Mouse (Mus musculus) hindbrain, embryonic 16.5 days (tissue): ENCODE measurements around the gene E030030I06Rik. TPM values are rescaled to one million over a fixed set of nuclear protein-coding genes. Genes with fewer than 3 reads are reported as not detected.
"Not testable (repeated sequence)": the region's sequence is repeated elsewhere in the genome, so short reads cannot be mapped to it uniquely, and the experiment has no call there.

ENCODE experiments used
- ATAC-seq: fragments of 200-750 bp; cut with Nextera tagmentation; 2 replicates; pipeline ENCODE4 v1.8.0; 2017; ENCODE audit warnings: moderate TSS enrichment, moderate library complexity
- H3K27ac ChIP-seq: fragments of 300-500 bp; sonication (generic); 2 replicates; pipeline ENCODE4 v1.5.1; 2014; ENCODE audit warnings: low read depth, mild to moderate bottlenecking, control low read depth, low read length, moderate library complexity
- H3K27me3 ChIP-seq: fragments of 300-500 bp; sonication (generic); replicated peaks from 2 replicates; pipeline ENCODE4 v1.6.1; 2014; ENCODE audit warnings: low read length; ENCODE audit not compliant: control insufficient read depth, insufficient read depth
- H3K36me3 ChIP-seq: fragments of 300-500 bp; sonication (generic); 2 replicates; pipeline ENCODE4 v1.6.1; 2014; ENCODE audit warnings: mild to moderate bottlenecking, low read length, moderate library complexity, mixed read lengths; ENCODE audit not compliant: control insufficient read depth, insufficient read depth
- H3K4me1 ChIP-seq: fragments of 300-500 bp; sonication (generic); 2 replicates; pipeline ENCODE4 v1.6.1; 2014; ENCODE audit warnings: low read depth, low read length; ENCODE audit not compliant: control insufficient read depth, insufficient read depth
- H3K4me2 ChIP-seq: fragments of 300-500 bp; sonication (generic); 2 replicates; pipeline ENCODE4 v1.6.1; 2014; ENCODE audit warnings: mild to moderate bottlenecking, low read length, control low read depth, moderate library complexity
- H3K4me3 ChIP-seq: fragments of 300-500 bp; sonication (generic); 2 replicates; pipeline ENCODE4 v1.5.1; 2014; ENCODE audit warnings: mild to moderate bottlenecking, low read length, control low read depth, moderate library complexity
- H3K9ac ChIP-seq: fragments of 300-500 bp; sonication (generic); 2 replicates; pipeline ENCODE4 v1.6.1; 2014; ENCODE audit warnings: low read depth, mild to moderate bottlenecking, control low read depth, low read length, moderate library complexity
- H3K9me3 ChIP-seq: fragments of 300-500 bp; sonication (generic); 2 replicates; pipeline ENCODE4 v1.6.1; 2014; ENCODE audit warnings: mild to moderate bottlenecking, low read length, moderate library complexity; ENCODE audit not compliant: control insufficient read depth
- WGBS: fragments of 180-500 bp; shearing (Covaris S2); extraction: QIAGEN DNeasy Blood & Tissue Kit; methylation state at CpG from one replicate; pipeline ENCODE4 v1.1.7; 2014; 5-methylcytosine and 5-hydroxymethylcytosine counted together
- polyA plus RNA-seq: library from polyadenylated mRNA; unstranded; fragments of >200 nt; fragmentation: Nextera tagmentation; extraction: Ambion mirVana; gene quantifications from 2 replicates; pipeline ENCODE4 v1.2.1, GENCODE M21; 2015

E030030I06Rik gene
- polyA plus RNA-seq, 1 experiment from 2014 or later, result 2.0 TPM

GRCm38 (mm10) chr10:22140665-22141280 is 8.3 kb downstream of the E030030I06Rik start:
- WGBS, result 2% methylated on average over 19 of the region's 19 CpGs
- Histone ChIP-seq H3K4me3 (peak overlapping the region; percentile 44), H3K4me2 (peak overlapping the region; percentile 66), H3K9ac (peak overlapping the region; percentile 66), H3K36me3 (no peaks in the 10 kb centered on the region), H3K9me3 (no peaks in the 10 kb centered on the region), H3K27ac (no peak overlapping the region), H3K27me3 (no peaks in the 10 kb centered on the region), H3K4me1 (no peaks in the 10 kb centered on the region)
- peak; percentile 92 for ATAC-seq

GRCm38 (mm10) chr10:22074531-22074930 is 74.5 kb downstream of the E030030I06Rik start:
- no peaks in the 10 kb centered on the region for H3K4me1 ChIP-seq
- 86% methylated on average over 2 of the region's 2 CpGs for WGBS

GRCm38 (mm10) chr10:22072739-22073138 is 76.3 kb downstream of the E030030I06Rik start:
- Histone ChIP-seq H3K4me1 (no peaks in the 10 kb centered on the region), H3K36me3 (no peaks in the 10 kb centered on the region), H3K27me3 (no peaks in the 10 kb centered on the region), H3K4me3 (no peak overlapping the region), H3K4me2 (no peak overlapping the region), H3K9me3 (no peaks in the 10 kb centered on the region), H3K9ac (no peak overlapping the region), H3K27ac (no peak overlapping the region)
- ATAC-seq, result no peak
- 70% methylated on average over 2 of the region's 2 CpGs for WGBS

More at GRCm38 (mm10) chr10:22074531-22074930, 74.5 kb downstream of the E030030I06Rik start:
- Histone ChIP-seq H3K27ac (no peak overlapping the region), H3K4me3 (no peak overlapping the region), H3K9me3 (no peaks in the 10 kb centered on the region), H3K27me3 (no peaks in the 10 kb centered on the region), H3K36me3 (no peaks in the 10 kb centered on the region), H3K4me2 (no peak overlapping the region), H3K9ac (no peak overlapping the region)
- ATAC-seq, result no peak

- H3K4me2 ChIP-seq, result no peak overlapping the region
- no peak overlapping the region for H3K4me3 ChIP-seq
- no peak overlapping the region for H3K27ac ChIP-seq
- H3K9ac ChIP-seq, result no peak overlapping the region
- no peaks in the 10 kb centered on the region for H3K36me3 ChIP-seq
- WGBS, result 65% methylated on average over 4 of the region's 4 CpGs
- no peak for ATAC-seq
- no peaks in the 10 kb centered on the region for H3K27me3 ChIP-seq
- H3K4me1 ChIP-seq, result no peaks in the 10 kb centered on the region
- no peaks in the 10 kb centered on the region for H3K9me3 ChIP-seq
Observed at GRCm38 (mm10) chr10:22070576-22070975, 78.5 kb downstream of the E030030I06Rik start.

GRCm38 (mm10) chr10:22070168-22070567 is 78.9 kb downstream of the E030030I06Rik start:
- H3K4me2 ChIP-seq, result no peak overlapping the region
- H3K27ac ChIP-seq, result no peak overlapping the region
- H3K4me1 ChIP-seq, result no peaks in the 10 kb centered on the region
- no peaks in the 10 kb centered on the region for H3K27me3 ChIP-seq
- H3K36me3 ChIP-seq, result no peaks in the 10 kb centered on the region
- no peak overlapping the region for H3K9ac ChIP-seq
- WGBS, result 100% methylated on average over 2 of the region's 2 CpGs
- no peak for ATAC-seq
- H3K9me3 ChIP-seq, result no peaks in the 10 kb centered on the region
- no peak overlapping the region for H3K4me3 ChIP-seq

- H3K4me1 ChIP-seq, H3K4me3 ChIP-seq, H3K9ac ChIP-seq, H3K27me3 ChIP-seq, H3K27ac ChIP-seq, H3K9me3 ChIP-seq, ATAC-seq, H3K36me3 ChIP-seq, H3K4me2 ChIP-seq: not testable (repeated sequence)
- 95% methylated on average over 7 of the region's 7 CpGs for WGBS
Observed at GRCm38 (mm10) chr10:22067979-22068378, 81.1 kb downstream of the E030030I06Rik start, which contains the start of gene 4930444G20Rik. Gene 4930444G20Rik, minus strand, starts transcription at chr10:22068079.

Other genes starting within 250 kb of the E030030I06Rik start
- not detected in 2 replicates for gene 4930444G20Rik, start 81.2 kb downstream of the E030030I06Rik start, polyA plus RNA-seq
- 0.30 and 0.85 TPM in 2 replicates for gene Raet1e, start 9.3 kb upstream of the E030030I06Rik start, polyA plus RNA-seq
- gene H60b, start 9.3 kb upstream of the E030030I06Rik start, polyA plus RNA-seq, result 0.15 and 0.24 TPM in 2 replicates
- gene Raet1d, start 211.3 kb upstream of the E030030I06Rik start, polyA plus RNA-seq, result 2.3 and 2.5 TPM in 2 replicates